Mouse (Mus musculus) bone marrow macrophage, adult 2 months (primary cell): ENCODE measurements around the gene Lhfpl2. TPM values are rescaled to one million over a fixed set of nuclear protein-coding genes. Genes with fewer than 3 reads are reported as not detected.

Experiments
- H3K27ac ChIP-seq: 2 replicates; pipeline ENCODE4 v1.5.1; 2012; ENCODE audit warnings: low read depth, low read length; ENCODE audit not compliant: insufficient read depth
- H3K4me1 ChIP-seq: 2 replicates; pipeline ENCODE4 v1.6.1; 2012; ENCODE audit warnings: low read length; ENCODE audit not compliant: control insufficient read depth, insufficient read depth
- H3K4me3 ChIP-seq: 2 replicates; pipeline ENCODE4 v1.5.1; 2012; ENCODE audit warnings: mild to moderate bottlenecking, low read length, moderate library complexity; ENCODE audit not compliant: insufficient read depth
- CTCF ChIP-seq: IDR thresholded peaks from 2 replicates; pipeline ENCODE4 v1.5.1; 2012; ENCODE audit warnings: low read depth, mild to moderate bottlenecking, low read length, moderate library complexity
- POLR2A ChIP-seq: IDR thresholded peaks from 2 replicates; pipeline ENCODE4 v1.6.1; 2012; ENCODE audit warnings: mild to moderate bottlenecking, low read depth, low read length, borderline replicate concordance
- polyA plus RNA-seq: library from polyadenylated mRNA; stranded (reverse); fragments of >200 nt; gene quantifications from 2 replicates; pipeline ENCODE4 v1.2.4, GENCODE M21; 2012; ENCODE audit not compliant: missing spikeins, insufficient read depth, insufficient read length

The Lhfpl2 gene
- polyA plus RNA-seq, 1 experiment: 54.7 TPM

GRCm38 (mm10) chr13:94183372-94184021 is 125.9 kb downstream of the Lhfpl2 start:
- Histone ChIP-seq H3K4me1 (peaks cover 88% of the 10 kb centered on the region), H3K4me3 (no peak overlapping the region), H3K27ac (no peak overlapping the region)
- TF ChIP-seq CTCF (no peak), POLR2A (no peak)

- H3K27ac ChIP-seq: peak overlapping the region; percentile 53
- TF ChIP-seq POLR2A (no peak), CTCF (no peak)
- no peak overlapping the region for H3K4me3 ChIP-seq
- peaks cover 85% of the 10 kb centered on the region for H3K4me1 ChIP-seq
Measured at GRCm38 (mm10) chr13:94184726-94185456, 127.3 kb downstream of the Lhfpl2 start.

- peaks cover 86% of the 10 kb centered on the region for H3K4me1 ChIP-seq
- no peak for TF ChIP-seq CTCF
- TF ChIP-seq POLR2A: no peak
- H3K4me3 ChIP-seq: no peak overlapping the region
Measured at GRCm38 (mm10) chr13:94185631-94186030, 128.0 kb downstream of the Lhfpl2 start.

GRCm38 (mm10) chr13:94188200-94189086 is 130.8 kb downstream of the Lhfpl2 start:
- no peak for TF ChIP-seq POLR2A
- no peak for TF ChIP-seq CTCF
- peaks cover 63% of the 10 kb centered on the region for H3K4me1 ChIP-seq
- H3K27ac ChIP-seq: no peak overlapping the region
- no peak overlapping the region for H3K4me3 ChIP-seq

More at GRCm38 (mm10) chr13:94185631-94186030, 128.0 kb downstream of the Lhfpl2 start:
- H3K27ac ChIP-seq: no peak overlapping the region

GRCm38 (mm10) chr13:94190386-94190785 is 132.8 kb downstream of the Lhfpl2 start:
- H3K27ac ChIP-seq: peak overlapping the region; percentile 5; the same call in 1 of the 2 replicates

GRCm38 (mm10) chr13:94193227-94193626 is 135.6 kb downstream of the Lhfpl2 start:
- Histone ChIP-seq H3K4me3 (no peak overlapping the region), H3K4me1 (peaks cover 21% of the 10 kb centered on the region), H3K27ac (no peak overlapping the region)
- TF ChIP-seq CTCF (no peak), POLR2A (no peak)

More at GRCm38 (mm10) chr13:94190386-94190785, 132.8 kb downstream of the Lhfpl2 start:
- no peak overlapping the region for H3K4me3 ChIP-seq
- H3K4me1 ChIP-seq: peaks cover 46% of the 10 kb centered on the region
- TF ChIP-seq CTCF: no peak
- TF ChIP-seq POLR2A: no peak

- Histone ChIP-seq H3K4me3 (no peak overlapping the region), H3K27ac (no peak overlapping the region), H3K4me1 (no peaks in the 10 kb centered on the region)
- TF ChIP-seq POLR2A: no peak
- no peak for TF ChIP-seq CTCF
Measured at GRCm38 (mm10) chr13:94198616-94199015, 141.0 kb downstream of the Lhfpl2 start.

GRCm38 (mm10) chr13:94199829-94200228 is 142.2 kb downstream of the Lhfpl2 start:
- H3K4me1 ChIP-seq: no peaks in the 10 kb centered on the region
- H3K4me3 ChIP-seq: no peak overlapping the region
- H3K27ac ChIP-seq: no peak overlapping the region
- TF ChIP-seq POLR2A (no peak), CTCF (no peak)

GRCm38 (mm10) chr13:94205234-94205633 is 147.6 kb downstream of the Lhfpl2 start:
- H3K4me3 ChIP-seq: no peak overlapping the region
- H3K27ac ChIP-seq: no peak overlapping the region
- TF ChIP-seq POLR2A (no peak), CTCF (peak; percentile 85)
- no peaks in the 10 kb centered on the region for H3K4me1 ChIP-seq
